Mouse (Mus musculus) cerebellum, adult 18-20 months (tissue): ENCODE data around the gene Eef1a2.

ENCODE experiments used
- DNase-seq, 2 experiments: peaks; one replicate each; pipeline ENCODE4 v3.0.0; 2021

Eef1a2 gene

DNA sequence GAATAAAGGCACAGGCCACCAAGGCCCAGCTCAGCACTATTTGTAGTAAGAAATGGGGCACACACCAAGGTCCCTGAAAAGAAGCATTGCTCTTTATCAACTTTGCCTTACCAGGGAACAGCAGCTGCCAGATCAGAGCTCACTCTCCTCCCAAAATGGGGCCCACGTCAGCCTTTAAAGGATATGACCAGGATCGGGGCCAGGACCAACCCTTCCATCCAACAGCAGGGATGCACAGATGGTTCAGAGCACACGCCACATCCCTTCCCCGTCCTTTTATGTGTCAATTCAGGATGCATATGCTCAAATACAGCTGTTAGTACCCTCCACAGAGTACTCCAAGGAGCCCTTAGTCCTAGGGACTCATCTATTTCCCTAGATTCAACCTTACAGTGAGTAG, 26.6 kb downstream of the Eef1a2 start:
- peak in 1 of 2 experiments; percentile 45 for DNase-seq

DNA sequence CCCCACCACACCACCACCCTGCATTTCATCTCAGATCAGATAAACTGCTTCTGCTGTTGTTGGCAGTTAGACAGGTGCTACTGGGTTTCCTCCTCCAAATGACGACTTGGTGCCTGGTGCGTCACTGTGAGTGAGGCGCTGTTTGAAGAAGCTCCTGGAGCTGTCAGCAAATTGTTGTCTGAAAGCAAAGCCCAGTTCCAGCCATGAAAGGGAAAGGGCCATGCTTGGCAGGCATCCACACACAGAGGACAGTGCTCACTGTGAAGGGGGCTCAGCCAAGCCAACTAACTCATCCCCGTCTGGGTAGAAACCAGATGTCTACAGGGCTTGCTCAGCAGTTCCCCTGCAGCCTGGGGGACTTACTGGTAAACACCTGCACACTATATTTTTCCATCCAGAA, 27.9 kb downstream of the Eef1a2 start:
- DNase-seq, result no peak

GRCm38 (mm10) chr2:181127786-181128185, 29.0 kb downstream of the Eef1a2 start:
- DNase-seq, result no peak

DNA sequence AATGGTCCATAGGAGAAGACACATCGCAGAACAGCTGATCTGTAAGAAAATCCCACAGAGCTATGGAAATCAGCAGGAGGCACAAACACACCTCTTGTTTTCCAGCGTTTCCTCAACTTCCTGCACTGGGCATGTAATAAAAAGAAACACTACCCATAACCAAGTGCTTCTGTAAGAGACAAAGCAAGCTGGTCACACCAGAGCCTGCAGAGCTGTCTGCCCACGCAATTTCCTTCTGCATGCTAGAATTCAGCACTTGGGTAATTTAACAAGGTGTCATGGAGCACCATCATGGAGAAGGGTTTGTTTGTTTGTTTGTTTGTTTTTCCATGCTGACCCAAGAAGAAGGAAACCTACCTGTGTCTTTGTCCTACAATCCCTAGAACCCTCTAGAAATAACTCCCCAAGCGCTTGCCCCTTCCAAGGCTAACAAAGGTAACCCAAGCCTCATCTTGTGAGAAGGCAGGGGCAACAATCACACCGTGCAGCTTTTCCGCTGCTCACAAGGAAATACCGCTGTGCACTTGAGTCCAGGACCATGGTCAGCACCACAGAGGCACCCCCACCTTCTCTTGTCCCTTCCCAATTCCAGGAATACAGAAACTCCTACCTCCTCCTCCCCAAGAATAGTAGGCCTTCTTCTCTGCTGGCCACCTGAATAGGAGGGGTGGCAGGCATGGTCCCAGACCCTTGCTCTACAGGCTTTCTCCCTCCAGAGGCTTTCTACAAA, 30.9 kb downstream of the Eef1a2 start:
- no peak for DNase-seq

- no peak for DNase-seq
Measured at GRCm38 (mm10) chr2:181122642-181123041, 34.2 kb downstream of the Eef1a2 start.

DNA sequence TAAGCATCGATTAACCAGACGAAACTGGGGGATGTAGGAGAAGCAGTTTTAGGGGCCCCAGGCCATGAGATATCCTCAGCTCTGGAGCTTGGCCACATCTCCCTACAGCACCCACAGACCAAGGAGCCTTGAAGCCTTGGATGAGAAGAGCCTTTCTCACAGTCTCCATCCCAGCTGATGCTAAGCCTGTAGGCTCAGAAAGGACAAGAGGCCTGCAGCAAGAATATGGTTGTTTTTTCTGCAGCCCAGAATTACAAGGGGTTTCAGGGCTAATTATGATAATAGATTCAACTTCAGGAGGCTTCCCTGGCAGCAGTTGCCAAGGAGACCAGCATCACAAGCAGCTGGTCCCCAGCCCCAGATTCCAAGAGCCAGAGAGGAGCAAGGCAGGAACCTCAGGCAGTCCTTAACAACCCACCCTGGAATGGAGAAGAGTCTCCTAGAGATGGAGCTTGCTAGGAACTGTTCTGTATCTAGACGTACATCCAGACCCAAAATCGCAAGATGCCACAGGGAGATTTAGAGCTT, 35.8 kb downstream of the Eef1a2 start:
- DNase-seq, result no peak

DNA sequence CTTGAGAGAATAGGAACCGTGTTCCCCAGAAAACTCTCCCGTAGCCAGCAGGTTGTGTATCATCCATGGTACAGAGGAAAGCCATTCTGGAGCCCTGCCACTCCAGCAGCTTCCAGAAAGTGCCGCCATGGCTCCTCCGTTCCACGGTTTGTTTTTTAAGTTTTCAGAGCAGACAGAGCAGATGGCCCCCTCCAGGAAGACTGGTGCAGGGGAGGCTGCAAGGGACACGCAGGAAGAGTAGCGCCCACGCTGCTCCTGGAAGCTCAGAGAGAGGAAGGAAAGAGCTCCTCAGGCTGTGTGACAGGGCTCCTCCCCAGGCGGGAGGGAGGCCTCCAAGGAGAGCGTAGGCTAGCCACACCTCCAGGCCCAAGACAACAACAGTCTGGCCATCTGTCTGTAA, 36.9 kb downstream of the Eef1a2 start:
- peak; percentile 72 to 80 for DNase-seq

GRCm38 (mm10) chr2:181116436-181116835, 40.4 kb downstream of the Eef1a2 start:
- no peak for DNase-seq

GRCm38 (mm10) chr2:181115367-181115766, 41.4 kb downstream of the Eef1a2 start:
- DNase-seq, result no peak

GRCm38 (mm10) chr2:181113762-181114361, 43.0 kb downstream of the Eef1a2 start:
- no peak for DNase-seq

- DNase-seq, result no peak
Measured at GRCm38 (mm10) chr2:181111665-181112064, 45.1 kb downstream of the Eef1a2 start.

DNA sequence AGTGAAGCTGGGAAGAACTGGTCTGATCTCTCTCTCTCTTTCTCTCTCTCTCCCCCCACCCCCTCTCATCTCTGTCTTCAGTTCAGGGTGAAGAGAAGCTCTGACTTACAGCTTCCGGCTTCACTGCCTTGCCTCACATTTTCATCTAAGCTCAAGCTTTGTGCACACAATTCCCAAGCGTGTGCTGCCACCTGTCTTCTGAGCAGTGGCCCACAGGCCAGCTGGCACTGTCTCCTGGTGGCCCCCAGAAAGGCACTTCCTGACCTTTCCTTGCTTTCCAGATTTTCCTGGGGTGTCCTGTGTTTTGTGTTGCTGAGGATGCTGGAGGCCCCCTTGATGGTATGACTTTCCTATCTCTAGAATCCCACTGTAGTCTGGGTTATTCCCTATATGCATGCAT, 52.7 kb downstream of the Eef1a2 start:
- peak in 1 of 2 experiments; percentile 51 for DNase-seq

DNA sequence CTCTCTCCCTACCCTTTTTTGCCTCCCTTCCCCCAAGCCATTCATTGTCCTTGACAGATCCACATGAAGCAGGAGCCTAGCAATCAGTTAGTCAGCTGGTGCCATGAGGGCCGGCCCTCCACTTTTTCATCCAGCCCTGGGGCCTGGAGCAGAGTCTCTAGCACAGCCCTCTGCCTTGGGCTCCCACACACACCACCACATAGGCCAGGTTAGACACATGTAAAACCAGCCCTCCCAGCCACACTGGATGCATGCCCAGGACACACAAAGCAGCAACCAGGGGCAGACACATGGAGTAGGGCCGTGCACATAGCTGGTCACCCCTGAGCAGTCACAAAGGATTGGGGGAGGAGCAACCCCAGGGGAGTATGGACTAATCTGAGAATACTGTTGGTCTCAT, 54.7 kb downstream of the Eef1a2 start:
- no peak for DNase-seq

DNA sequence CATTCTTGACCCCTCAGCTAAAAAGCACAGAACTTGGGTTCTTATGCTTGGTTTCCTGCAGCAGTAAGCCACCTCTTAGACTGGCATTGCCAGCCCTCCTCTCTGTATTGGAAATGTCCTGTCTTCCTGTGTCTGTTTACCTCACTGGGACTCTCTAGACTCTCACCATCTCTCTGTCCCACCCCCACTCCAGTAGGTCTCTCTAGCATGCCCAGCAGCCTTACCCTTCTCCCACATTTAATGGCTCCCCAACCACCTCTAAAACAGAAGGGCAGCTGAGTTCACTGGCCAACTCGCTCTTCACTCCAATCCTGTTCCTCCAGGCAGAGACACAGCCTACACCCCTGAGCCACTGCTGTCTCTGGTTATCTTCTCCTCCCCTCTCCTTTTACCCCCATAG, 55.2 kb downstream of the Eef1a2 start:
- no peak for DNase-seq

DNA sequence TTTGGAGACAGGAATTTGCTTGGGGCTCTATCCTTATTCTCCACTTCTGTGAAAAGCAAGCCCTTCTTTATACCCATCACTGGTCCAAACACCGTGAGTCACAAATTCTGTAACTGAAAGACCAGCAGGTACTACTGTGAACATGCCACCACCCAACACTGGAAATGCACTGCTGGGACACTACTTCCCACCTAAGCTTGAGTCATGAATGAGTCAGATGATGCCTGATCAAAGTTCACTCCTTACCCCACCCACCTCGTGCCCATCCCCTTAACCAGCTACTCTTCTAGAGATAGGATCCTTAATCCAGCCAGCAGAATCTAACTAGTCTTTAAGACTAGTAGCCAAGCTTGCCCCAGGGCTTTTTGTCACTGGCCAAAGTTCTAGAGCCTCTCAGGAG, 56.7 kb downstream of the Eef1a2 start:
- no peak for DNase-seq
